Mouse (Mus musculus) cerebellum, postnatal 10 days (tissue): ENCODE measurements at regions not wholly inside any gene's neighbourhood (a gene's known extent, or its start where the extent isn't known, plus 50 kb on each side); places are given as distances from the start of the nearest gene placed in this dataset.

Experiments used
- DNase-seq, 2 experiments: peaks; one replicate each; pipeline ENCODE4 v3.0.0; 2021; ENCODE audit warnings: mixed read lengths in 2 of 2

GRCm38 (mm10) chr3:36743399-36743798, 53.4 kb upstream of the Trpc3 start:
- no peak for DNase-seq

- DNase-seq, result no peak
These were observed 64.5 kb upstream of the Trpc3 start for GRCm38 (mm10) chr3:36754358-36754950.

GRCm38 (mm10) chr3:36762065-36762653, 72.2 kb upstream of the Trpc3 start:
- DNase-seq, result no peak

GRCm38 (mm10) chr3:36762847-36763246, 72.9 kb upstream of the Trpc3 start:
- no peak for DNase-seq

- DNase-seq, result peak; percentile 53 to 55
These were observed 74.8 kb upstream of the Trpc3 start for GRCm38 (mm10) chr3:36764741-36765140.

- DNase-seq, result no peak
These were observed 80.1 kb upstream of the Trpc3 start for GRCm38 (mm10) chr3:36770096-36770495.

- no peak for DNase-seq
These were observed 81.0 kb upstream of the Trpc3 start for GRCm38 (mm10) chr3:36771011-36771410.

- DNase-seq, result no peak
These were observed 84.1 kb upstream of the Trpc3 start for GRCm38 (mm10) chr3:36774023-36774422.

- DNase-seq, result no peak
These were observed 84.5 kb upstream of the 4932438A13Rik start for GRCm38 (mm10) chr3:36778448-36778847.

- DNase-seq, result no peak
These were observed 76.3 kb upstream of the 4932438A13Rik start for GRCm38 (mm10) chr3:36786581-36786980.

- DNase-seq, result no peak
These were observed 72.7 kb upstream of the 4932438A13Rik start for GRCm38 (mm10) chr3:36790245-36790644.

- DNase-seq, result no peak
These were observed 65.9 kb upstream of the 4932438A13Rik start for GRCm38 (mm10) chr3:36797025-36797424.

- DNase-seq, result no peak
These were observed 64.6 kb upstream of the 4932438A13Rik start for GRCm38 (mm10) chr3:36798160-36798823.

- DNase-seq, result no peak
These were observed 52.4 kb upstream of the 4932438A13Rik start for GRCm38 (mm10) chr3:36810528-36810927.
